Mouse (Mus musculus) right cerebral cortex, postnatal 14 days (tissue): ENCODE data around the gene Tcf25.
A peak's percentile ranks its signal among the peaks of the same experiment; 100 is the strongest.

Experiments
- DNase-seq: peaks from one replicate; pipeline ENCODE4 v3.0.0; 2022

Gene Tcf25

GRCm38 (mm10) chr8:123373403-123374238 is at the start of gene Tcf25:
Tcf25 (plus strand) TSS chr8:123373753.
- peak; percentile 97 for DNase-seq

- no peak for DNase-seq
Measured at GRCm38 (mm10) chr8:123328552-123328951, 45.0 kb upstream of the Tcf25 start.

- DNase-seq: no peak
Measured at GRCm38 (mm10) chr8:123329350-123329749, 44.2 kb upstream of the Tcf25 start.

GRCm38 (mm10) chr8:123329961-123330360 is 43.6 kb upstream of the Tcf25 start:
- DNase-seq: no peak

- DNase-seq: no peak
Measured at GRCm38 (mm10) chr8:123330701-123331100, 42.9 kb upstream of the Tcf25 start.

- no peak for DNase-seq
Measured at GRCm38 (mm10) chr8:123331301-123331700, 42.3 kb upstream of the Tcf25 start.

- DNase-seq: no peak
Measured at GRCm38 (mm10) chr8:123331810-123332209, 41.7 kb upstream of the Tcf25 start.

GRCm38 (mm10) chr8:123332262-123333090 is 41.1 kb upstream of the Tcf25 start, which contains the start of gene Spire2:
Spire2 (plus strand) TSS chr8:123332713.
- DNase-seq: peak; percentile 66

- no peak for DNase-seq
Measured at GRCm38 (mm10) chr8:123333091-123333587, 40.4 kb upstream of the Tcf25 start.

- DNase-seq: peak; percentile 33
Measured at GRCm38 (mm10) chr8:123333864-123334263, 39.7 kb upstream of the Tcf25 start.

GRCm38 (mm10) chr8:123334467-123334866 is 39.1 kb upstream of the Tcf25 start:
- DNase-seq: no peak

- no peak for DNase-seq
Measured at GRCm38 (mm10) chr8:123337475-123337874, 36.1 kb upstream of the Tcf25 start.

- no peak for DNase-seq
Measured at GRCm38 (mm10) chr8:123340071-123340470, 33.5 kb upstream of the Tcf25 start.

- no peak for DNase-seq
Measured at GRCm38 (mm10) chr8:123341040-123342015, 32.2 kb upstream of the Tcf25 start.

GRCm38 (mm10) chr8:123342253-123342652 is 31.3 kb upstream of the Tcf25 start:
- no peak for DNase-seq

GRCm38 (mm10) chr8:123342911-123343310 is 30.6 kb upstream of the Tcf25 start:
- no peak for DNase-seq

- no peak for DNase-seq
Measured at GRCm38 (mm10) chr8:123343422-123343821, 30.1 kb upstream of the Tcf25 start.

- no peak for DNase-seq
Measured at GRCm38 (mm10) chr8:123345135-123345534, 28.4 kb upstream of the Tcf25 start.

- DNase-seq: no peak
Measured at GRCm38 (mm10) chr8:123345856-123346255, 27.7 kb upstream of the Tcf25 start.

GRCm38 (mm10) chr8:123347293-123347692 is 26.3 kb upstream of the Tcf25 start:
- DNase-seq: no peak

- DNase-seq: peak; percentile 38
Measured at GRCm38 (mm10) chr8:123348237-123348843, 25.2 kb upstream of the Tcf25 start.

GRCm38 (mm10) chr8:123349073-123349472 is 24.5 kb upstream of the Tcf25 start:
- no peak for DNase-seq
